Mouse (Mus musculus) monocyte, adult 5-6 weeks (primary cell): ENCODE measurements around the gene Tmem44. TPM values are rescaled to one million over a fixed set of nuclear protein-coding genes. Genes with fewer than 3 reads are reported as not detected.

Source experiments
- ATAC-seq: fragments of 153-309, 156-312 bp; replicated peaks from 2 replicates; pipeline ENCODE4 v1.8.0; 2017; ENCODE audit warnings: mild to moderate bottlenecking; ENCODE audit not compliant: low TSS enrichment, insufficient number of reproducible peaks, severe bottlenecking, poor library complexity, low FRiP score
- total RNA-seq: library from RNA; stranded (forward); fragments of 200-1000, 200-491, 200-594 nt; gene quantifications from 3 replicates; pipeline ENCODE4 v1.2.3, GENCODE M21; 2017

Gene Tmem44
- total RNA-seq, 1 experiment from 2014 or later = not detected

- no peak for ATAC-seq
These were observed 8.8 kb upstream of the Tmem44 start for GRCm38 (mm10) chr16:30559312-30559992.

GRCm38 (mm10) chr16:30554109-30554508 is 3.5 kb upstream of the Tmem44 start:
- no peak for ATAC-seq

GRCm38 (mm10) chr16:30552621-30553338 is 2.1 kb upstream of the Tmem44 start:
- ATAC-seq = no peak

- ATAC-seq = peak; percentile 54; the same call in 1 of the 2 replicates
These were observed 485 bp downstream of the Tmem44 start for GRCm38 (mm10) chr16:30549966-30550747.

- no peak for ATAC-seq
These were observed 1.1 kb downstream of the Tmem44 start for GRCm38 (mm10) chr16:30549516-30549915.

GRCm38 (mm10) chr16:30548291-30548690 is 2.4 kb downstream of the Tmem44 start:
- no peak for ATAC-seq

- no peak for ATAC-seq
These were observed 5.9 kb downstream of the Tmem44 start for GRCm38 (mm10) chr16:30544693-30545092.

GRCm38 (mm10) chr16:30543386-30543785 is 7.3 kb downstream of the Tmem44 start:
- ATAC-seq = no peak

GRCm38 (mm10) chr16:30542826-30543225 is 7.8 kb downstream of the Tmem44 start:
- no peak for ATAC-seq

GRCm38 (mm10) chr16:30540107-30541001 is 10.3 kb downstream of the Tmem44 start:
- ATAC-seq = no peak

- ATAC-seq = 0 out of 2 replicates have a peak, but pooled peaks have one; percentile 56
These were observed 11.2 kb downstream of the Tmem44 start for GRCm38 (mm10) chr16:30539433-30539832.

- no peak for ATAC-seq
These were observed 15.6 kb downstream of the Tmem44 start for GRCm38 (mm10) chr16:30535075-30535474.

GRCm38 (mm10) chr16:30533592-30533991 is 17.1 kb downstream of the Tmem44 start:
- 0 out of 2 replicates have a peak, but pooled peaks have one; percentile 7 for ATAC-seq

GRCm38 (mm10) chr16:30532929-30533328 is 17.7 kb downstream of the Tmem44 start:
- ATAC-seq = no peak

- peak; percentile 38; the same call in 1 of the 2 replicates for ATAC-seq
These were observed 18.8 kb downstream of the Tmem44 start for GRCm38 (mm10) chr16:30531761-30532406.

- ATAC-seq = no peak
These were observed 19.8 kb downstream of the Tmem44 start for GRCm38 (mm10) chr16:30530815-30531214.

- ATAC-seq = no peak
These were observed 22.3 kb downstream of the Tmem44 start for GRCm38 (mm10) chr16:30528386-30528785.

- no peak for ATAC-seq
These were observed 22.8 kb downstream of the Tmem44 start for GRCm38 (mm10) chr16:30527889-30528288.
